Mouse (Mus musculus): ENCODE data around the gene Neu3. TPM values are rescaled to one million over a fixed set of nuclear protein-coding genes. Genes with fewer than 3 reads are reported as not detected.
A peak's percentile ranks its signal among the peaks of the same experiment; 100 is the strongest.

Neu3 gene
- 1 to 10 TPM; 2.4 to 3.7 TPM for total RNA-seq (2021)
- long read RNA-seq, partial matches to known transcripts: 2 of 5 reads
- long read RNA-seq, other reads (novel, unspliced or antisense): 0 of 5 reads

DNA sequence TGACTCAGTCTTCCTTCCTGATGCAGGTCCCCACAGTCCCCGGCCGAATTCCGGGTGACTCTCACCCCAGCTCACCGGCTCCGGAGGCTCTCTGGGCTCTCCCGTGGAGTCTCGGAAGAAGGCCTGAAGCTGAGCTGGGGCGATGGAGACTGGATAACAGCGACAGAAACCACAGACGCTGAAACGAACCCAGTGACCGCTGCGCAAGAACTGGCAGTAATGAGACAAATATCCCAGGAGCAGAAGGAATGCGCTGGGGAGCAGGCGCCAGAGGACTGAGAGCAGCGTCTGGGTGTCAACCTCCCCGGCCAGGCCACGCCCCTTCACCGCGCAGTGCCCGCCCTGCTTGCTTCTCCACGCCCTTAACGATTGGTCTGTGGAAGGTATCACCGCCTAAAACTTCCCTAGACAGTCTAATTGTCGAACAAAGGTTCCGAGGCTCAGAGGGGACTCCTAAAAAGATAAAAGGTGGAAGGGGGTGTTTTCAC is at the start of gene Neu3:
TSS of gene Neu3 (minus strand) at position 335 of the 488 bp plus-strand sequence.
- peak; percentile 87 to 90 for DNase-seq (ENCODE audit: low spot score in 2 of 2)

DNA sequence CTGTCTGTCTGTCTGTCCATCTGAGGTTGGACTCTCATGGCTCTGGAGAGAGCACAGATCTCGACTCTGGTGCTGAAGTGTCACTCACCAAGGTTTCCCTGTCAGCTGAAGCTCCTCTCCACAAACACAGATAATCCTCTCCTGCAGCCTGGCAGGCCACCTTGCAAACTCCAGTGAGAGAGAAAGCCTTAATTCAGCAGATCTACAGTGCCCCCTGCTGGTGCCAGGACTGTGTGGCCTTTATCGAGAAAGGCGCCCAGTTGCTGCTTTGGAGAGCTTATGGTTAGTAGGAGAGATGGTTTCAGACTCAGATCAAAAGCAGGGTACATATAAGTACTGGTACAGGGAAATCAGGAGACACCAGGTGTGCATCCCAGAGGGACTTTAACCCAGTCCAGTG is 48.1 kb upstream of the Neu3 start:
- peak; percentile 92 to 94 for DNase-seq (ENCODE audit: low spot score in 2 of 2)

DNA sequence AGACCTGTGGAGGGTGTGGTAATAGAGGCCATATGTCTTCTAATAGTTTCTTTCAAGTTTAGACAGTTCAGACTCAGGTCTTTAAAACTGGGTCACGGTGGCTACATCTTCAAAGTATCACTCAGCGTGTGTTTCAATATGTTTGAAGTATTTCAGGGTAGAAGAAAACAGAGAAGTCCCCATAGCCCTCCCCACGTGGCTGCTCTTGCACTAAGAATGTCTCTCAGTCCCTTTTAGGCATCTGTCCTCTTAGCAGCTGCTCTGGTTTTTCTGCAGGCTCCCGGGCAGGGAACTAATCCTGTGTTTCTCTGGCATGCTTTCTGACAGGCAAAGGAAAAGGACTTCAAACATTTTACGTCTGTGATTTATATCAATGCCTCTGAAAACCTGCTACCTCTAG is 47.7 kb upstream of the Neu3 start:
- DNase-seq (ENCODE audit: low spot score in 2 of 2): no peak

DNA sequence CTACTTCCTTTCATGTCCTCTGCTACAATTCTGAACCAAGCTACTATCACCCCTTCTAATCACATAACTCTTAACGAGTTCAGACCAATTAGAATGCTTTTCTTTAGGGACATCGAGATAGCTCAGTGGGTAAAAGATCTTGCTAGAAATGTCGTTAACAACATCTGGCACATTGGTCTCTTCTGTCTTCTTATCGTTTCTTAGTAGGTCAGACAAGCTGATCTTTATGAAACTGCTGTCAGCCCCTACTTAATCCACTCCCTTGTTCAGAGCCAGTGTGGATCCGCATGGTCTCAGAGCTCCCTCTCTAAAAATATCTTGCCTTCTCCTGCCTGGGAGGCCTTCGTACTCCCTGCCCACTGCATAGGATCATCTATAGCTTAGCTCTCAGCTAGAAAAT is 45.7 kb upstream of the Neu3 start:
- DNase-seq (ENCODE audit: low spot score in 2 of 2): no peak

GRCm38 (mm10) chr7:99869296-99869695 is 41.1 kb upstream of the Neu3 start:
- no peak for DNase-seq (ENCODE audit: low spot score in 2 of 2)

DNA sequence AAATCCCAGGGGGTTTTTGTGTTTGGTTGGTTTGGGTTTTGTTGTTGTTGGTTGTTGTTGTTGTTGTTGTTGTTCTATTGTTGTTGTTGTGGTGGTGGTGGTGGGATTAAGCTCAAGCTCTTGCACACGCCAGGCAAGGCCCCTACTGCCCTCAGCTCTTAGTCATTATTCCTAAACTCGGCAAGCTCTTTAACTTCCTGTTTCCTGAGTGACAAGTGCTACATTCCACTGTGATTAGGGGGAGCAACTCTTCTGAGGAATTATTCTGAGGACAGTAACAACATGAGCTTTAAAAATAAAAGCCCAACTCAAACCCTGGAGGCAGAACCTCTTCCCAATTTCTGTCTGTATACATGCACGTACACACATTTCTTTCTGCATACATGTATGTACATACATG is 37.0 kb upstream of the Neu3 start:
- DNase-seq (ENCODE audit: low spot score in 2 of 2): no peak

DNA sequence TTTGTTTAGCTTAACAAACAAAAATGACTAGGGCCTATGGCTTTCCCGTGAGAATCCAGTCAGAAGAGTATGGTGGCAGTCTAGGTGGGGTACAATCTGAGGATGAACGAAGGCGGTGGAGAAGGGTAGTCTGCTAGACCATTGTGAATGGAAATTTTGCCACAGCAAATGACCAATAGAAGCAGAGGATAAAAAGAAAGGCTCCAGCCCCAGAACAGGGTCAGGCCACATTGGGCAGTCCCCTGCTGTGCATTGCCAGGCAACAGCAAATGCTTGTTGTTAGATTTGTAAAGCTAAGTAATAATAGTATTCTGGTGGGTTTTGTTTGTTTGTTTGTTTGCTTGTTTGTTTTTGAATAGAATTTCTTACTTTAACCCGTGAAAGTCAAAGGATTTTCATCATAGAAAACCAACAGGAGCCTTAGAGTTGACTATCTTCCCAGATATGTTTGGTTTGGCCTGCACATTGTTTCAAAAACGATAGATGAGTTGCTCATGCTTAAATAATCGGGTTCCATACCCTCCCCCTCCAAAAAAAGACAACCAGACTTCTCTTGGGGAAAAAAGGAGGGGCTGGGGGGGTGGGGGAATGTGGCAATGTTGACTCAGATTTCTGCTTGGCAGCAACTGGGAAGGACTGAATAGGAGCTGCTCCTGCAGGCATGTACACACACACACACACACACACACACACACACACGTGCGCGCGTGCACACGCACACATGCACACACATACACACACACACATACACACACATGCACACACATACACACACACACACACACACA is 36.2 kb upstream of the Neu3 start:
- no peak for DNase-seq (ENCODE audit: low spot score in 2 of 2)

GRCm38 (mm10) chr7:99863362-99863761 is 35.1 kb upstream of the Neu3 start, which contains the start of gene Spcs2:
Spcs2 (minus strand) TSS chr7:99863462.
- DNase-seq (ENCODE audit: low spot score in 2 of 2): no peak

DNA sequence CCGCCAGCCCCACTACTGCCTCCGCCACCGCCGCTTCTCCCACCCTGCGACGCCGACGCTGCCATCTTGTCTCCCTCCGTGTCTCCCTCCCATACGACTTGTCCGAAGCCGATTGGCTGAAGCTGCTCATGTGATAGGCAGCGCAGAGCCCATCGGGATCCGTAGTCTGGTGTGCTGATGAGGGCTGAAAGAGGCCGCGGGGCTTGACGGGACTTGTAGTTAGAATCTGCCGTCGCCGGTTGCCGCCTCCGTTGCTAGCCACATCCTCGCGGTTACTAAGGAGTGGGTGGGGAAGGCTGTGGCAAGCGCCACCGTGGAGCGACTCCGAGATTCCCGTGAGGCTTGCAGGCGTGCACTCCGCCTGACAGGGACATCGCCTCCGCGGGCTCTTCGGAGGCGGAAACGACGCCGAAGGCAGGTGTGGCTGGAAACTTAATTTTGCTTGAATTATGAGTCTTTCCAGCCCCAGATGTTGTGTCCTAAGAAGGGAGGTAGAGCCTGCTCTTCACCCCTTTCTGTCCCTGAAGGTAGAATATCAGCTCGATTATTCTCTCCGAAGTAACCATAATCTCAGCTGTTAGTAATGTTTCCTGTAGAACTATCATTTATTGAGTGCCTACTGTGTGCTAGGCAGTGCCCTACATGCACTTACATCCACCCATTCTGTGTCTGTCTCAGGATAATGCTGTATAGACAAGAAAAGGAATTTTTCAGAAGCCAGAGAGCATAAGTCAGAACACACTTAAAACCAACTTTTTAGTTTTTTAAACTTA is 30.8 kb upstream of the Neu3 start, which contains the start of gene Xrra1:
TSS of gene Xrra1 (plus strand) at position 304 of the 773 bp plus-strand sequence.
- peak; percentile 94 to 95 for DNase-seq (ENCODE audit: low spot score in 2 of 2)

DNA sequence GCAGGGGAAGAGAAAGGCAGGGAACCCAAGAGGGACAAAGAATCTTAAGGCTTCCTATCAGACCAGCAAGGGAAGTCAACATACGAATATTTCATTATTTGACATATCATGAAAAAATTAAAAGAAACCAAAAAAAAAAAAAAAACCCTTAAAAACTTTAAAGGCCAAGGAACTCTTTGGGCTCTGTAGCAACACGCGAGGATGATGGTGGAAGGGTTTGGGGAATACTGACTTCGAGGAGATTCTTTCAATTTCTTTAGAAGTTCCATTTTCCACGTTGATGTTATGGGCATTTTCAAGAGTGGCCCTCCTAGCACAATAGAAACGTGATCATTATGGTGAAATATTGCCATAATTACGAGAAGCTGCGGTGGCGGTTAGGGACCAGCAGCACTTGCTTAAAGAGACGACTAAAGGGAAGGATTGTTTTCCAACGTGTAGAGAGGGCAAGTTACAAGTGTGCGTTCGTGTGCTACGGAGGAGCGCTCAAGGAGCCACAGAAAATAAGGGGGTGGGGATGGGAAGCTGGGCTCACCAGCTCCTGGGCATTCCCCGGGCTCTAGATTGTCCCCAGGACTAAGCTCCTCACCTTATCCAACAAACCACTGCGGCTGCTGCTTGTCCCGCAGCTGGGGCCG is 30.1 kb upstream of the Neu3 start:
- no peak for DNase-seq (ENCODE audit: low spot score in 2 of 2)

DNA sequence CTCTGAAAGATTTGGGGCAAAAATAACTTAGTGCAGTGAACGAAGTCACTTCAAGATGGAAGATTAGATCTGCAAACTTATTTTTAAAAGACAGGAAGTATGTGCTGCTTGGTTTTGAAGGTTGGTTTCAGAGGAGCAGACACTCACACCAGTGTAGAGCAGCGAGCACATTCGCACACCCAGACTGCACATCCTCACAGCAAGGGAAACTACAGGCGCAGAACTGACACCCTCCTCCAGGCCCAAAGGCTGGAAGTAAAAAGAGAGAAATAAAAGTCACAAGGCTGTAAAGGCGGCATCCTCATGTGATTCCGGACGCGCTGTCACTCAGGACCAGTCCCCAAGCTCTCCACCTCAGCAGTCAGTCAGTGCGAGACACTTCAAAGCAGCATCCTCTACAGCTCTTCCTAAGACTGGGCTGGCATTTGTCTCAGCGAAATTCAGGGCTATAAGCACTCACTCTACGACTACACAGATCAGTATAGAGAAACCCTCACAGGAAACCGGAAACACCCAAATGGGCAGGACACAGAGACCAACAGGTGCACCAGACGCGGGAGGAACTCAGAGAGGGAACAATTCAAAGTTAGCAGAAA is 28.1 kb upstream of the Neu3 start:
- DNase-seq (ENCODE audit: low spot score in 2 of 2): no peak

- no peak for DNase-seq (ENCODE audit: low spot score in 2 of 2)
Observed at GRCm38 (mm10) chr7:99854311-99854710, 26.1 kb upstream of the Neu3 start.

DNA sequence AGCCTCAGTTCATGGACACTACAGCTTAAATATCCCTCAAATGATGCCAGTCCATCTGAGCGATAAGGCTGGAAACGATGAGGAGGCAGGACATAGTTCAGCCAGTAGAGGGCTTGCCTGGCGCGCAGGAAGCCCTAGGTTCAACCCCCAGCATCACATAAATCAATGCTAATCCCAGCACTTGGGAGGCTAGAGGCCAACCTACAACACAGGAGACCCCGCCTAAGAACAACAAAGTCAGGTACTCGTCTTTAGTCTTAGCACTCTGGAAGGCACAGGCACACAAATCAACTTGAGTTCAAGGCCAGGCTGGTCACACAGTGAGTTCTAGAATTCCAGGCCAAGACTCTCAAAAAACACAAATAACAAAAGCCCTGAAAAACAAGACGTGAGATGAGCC is 25.1 kb upstream of the Neu3 start:
- no peak for DNase-seq (ENCODE audit: low spot score in 2 of 2)

GRCm38 (mm10) chr7:99851618-99852017 is 23.4 kb upstream of the Neu3 start:
- DNase-seq (ENCODE audit: low spot score in 2 of 2): no peak

GRCm38 (mm10) chr7:99851121-99851520 is 22.9 kb upstream of the Neu3 start:
- DNase-seq (ENCODE audit: low spot score in 2 of 2): no peak

- DNase-seq (ENCODE audit: low spot score in 2 of 2): no peak
Observed at GRCm38 (mm10) chr7:99850534-99850933, 22.3 kb upstream of the Neu3 start.

DNA sequence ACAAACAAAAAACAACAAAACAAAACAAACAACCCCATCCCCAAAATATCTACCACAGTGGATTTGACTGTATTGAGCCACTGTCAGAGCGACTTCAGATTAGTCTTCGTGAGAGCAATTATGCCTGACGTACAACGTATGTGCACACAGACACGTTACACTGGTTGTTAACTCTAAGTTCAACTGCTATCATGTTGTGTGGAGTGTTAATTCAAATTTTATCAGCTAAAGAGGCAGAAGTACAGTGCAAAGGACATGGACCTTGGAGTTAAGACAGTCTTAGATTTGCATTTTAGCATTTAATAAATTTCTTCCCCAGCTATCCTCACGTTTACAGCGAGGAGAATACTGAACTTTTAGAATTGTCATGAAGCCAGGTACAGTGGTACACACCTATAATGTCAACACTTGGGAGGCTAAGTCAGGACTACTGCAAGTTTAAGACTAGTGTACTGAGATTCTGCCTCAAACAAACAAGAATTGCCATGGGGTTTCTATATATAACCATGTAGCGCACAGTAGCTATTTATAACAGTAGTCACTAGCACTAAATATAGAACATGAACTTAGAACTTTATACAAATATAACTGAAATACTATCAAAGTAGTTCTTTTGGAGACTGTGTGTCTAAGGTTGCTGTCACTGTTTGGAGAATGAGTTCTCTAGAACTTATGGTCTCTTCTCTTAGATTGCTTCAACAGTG is 17.5 kb upstream of the Neu3 start:
- no peak for DNase-seq (ENCODE audit: low spot score in 2 of 2)

- DNase-seq (ENCODE audit: low spot score in 2 of 2): no peak
Observed at GRCm38 (mm10) chr7:99838241-99838640, 10.0 kb upstream of the Neu3 start.

DNA sequence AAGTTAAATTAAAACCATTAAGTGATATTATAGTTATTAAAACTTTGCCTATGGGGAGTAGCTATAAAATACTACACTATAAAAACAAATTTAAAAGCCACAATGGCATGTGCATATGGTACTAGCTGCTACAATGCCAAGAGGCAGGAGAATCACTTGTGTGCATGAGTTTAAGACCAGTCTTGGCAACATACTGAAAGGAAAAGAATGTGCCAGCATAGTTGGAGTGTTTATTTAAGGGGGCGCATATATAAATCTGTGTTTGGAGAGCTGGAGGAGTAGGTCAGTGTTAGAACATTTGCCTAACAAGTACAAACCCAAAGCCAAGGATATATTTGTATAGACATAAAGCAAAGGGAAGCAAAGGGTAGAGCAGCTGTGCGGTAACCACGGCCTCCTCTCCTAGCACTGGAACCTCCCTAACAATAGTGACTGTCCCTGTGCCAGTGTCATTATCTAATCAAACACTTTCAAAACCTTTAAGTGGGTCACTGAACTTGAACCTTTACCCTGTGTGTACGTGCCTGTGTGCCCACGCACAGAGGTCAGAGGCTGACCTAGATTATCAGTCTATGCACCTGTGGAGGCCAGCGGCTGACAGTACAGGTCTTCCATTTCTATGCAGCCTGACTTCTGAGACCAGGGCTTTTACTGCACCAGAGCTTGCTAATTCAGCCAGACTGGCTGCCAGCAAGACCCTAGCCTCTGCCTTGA is 9.3 kb upstream of the Neu3 start:
- no peak for DNase-seq (ENCODE audit: low spot score in 2 of 2)

DNA sequence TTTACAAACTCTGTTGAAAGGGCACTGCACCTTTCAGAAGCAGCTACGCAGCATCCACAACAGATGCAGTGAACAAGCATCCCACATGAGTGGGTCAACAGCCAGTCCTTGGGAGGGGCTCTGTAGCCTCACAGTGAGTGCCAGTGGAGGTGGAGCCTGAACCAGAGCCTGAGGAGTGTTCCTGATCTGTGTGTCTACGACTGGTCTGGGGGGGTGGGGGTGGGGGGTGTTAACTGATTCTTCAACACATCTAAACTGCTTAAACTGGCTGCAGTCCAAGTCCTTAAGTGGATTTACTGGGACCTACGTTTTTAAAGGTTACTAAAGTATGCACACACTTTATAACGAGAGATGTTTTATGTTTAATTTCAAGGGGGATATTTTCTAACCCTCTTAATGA is 8.6 kb upstream of the Neu3 start:
- no peak for DNase-seq (ENCODE audit: low spot score in 2 of 2)
